Mouse (Mus musculus) forebrain, embryonic 12.5 days (tissue): Measurements from ENCODE around the gene Tmub2. TPM values are rescaled to one million over a fixed set of nuclear protein-coding genes. Genes with fewer than 3 reads are reported as not detected.
A peak's percentile ranks its signal among the peaks of the same experiment; 100 is the strongest.

Source experiments
- ATAC-seq: fragments of 200-750 bp; cut with Nextera tagmentation; 2 replicates; pipeline ENCODE4 v1.8.0; 2017; ENCODE audit warnings: moderate TSS enrichment; ENCODE audit not compliant: low FRiP score
- H3K27ac ChIP-seq: fragments of 300-500 bp; sonication (generic); 2 replicates; pipeline ENCODE4 v1.5.1; 2016; ENCODE audit warnings: mild to moderate bottlenecking
- H3K27me3 ChIP-seq: fragments of 300-500 bp; sonication (generic); 2 replicates; pipeline ENCODE4 v1.6.1; 2016; ENCODE audit warnings: mild to moderate bottlenecking
- H3K36me3 ChIP-seq: fragments of 300-500 bp; sonication (generic); replicated peaks from 2 replicates; pipeline ENCODE4 v1.6.1; 2016; ENCODE audit warnings: mild to moderate bottlenecking
- H3K4me1 ChIP-seq: fragments of 300-500 bp; sonication (generic); 2 replicates; pipeline ENCODE4 v1.6.1; 2016
- H3K4me2 ChIP-seq: fragments of 300-500 bp; sonication (generic); 2 replicates; pipeline ENCODE4 v1.6.1; 2016; ENCODE audit warnings: mild to moderate bottlenecking, moderate library complexity
- H3K4me3 ChIP-seq: fragments of 300-500 bp; sonication (generic); replicated peaks from 2 replicates; pipeline ENCODE4 v1.5.1; 2016; ENCODE audit warnings: mild to moderate bottlenecking
- H3K9ac ChIP-seq: fragments of 300-500 bp; sonication (generic); 2 replicates; pipeline ENCODE4 v1.6.1; 2016; ENCODE audit warnings: mild to moderate bottlenecking
- H3K9me3 ChIP-seq: fragments of 300-500 bp; sonication (generic); 2 replicates; pipeline ENCODE4 v1.6.1; 2016
- whole genome bisulfite sequencing: fragments of 180-500 bp; shearing (Covaris S2); methylation state at CpG from one replicate; pipeline ENCODE4 v1.1.7; 2016; 5-methylcytosine and 5-hydroxymethylcytosine counted together
- polyA plus RNA-seq: library from polyadenylated mRNA; unstranded; fragments of >200 nt; fragmentation: Nextera tagmentation; extraction: Ambion mirVana; gene quantifications from 2 replicates; pipeline ENCODE4 v1.2.1, GENCODE M21; 2016

Tmub2 gene
- polyA plus RNA-seq, 1 experiment from 2014 or later = 53.9 TPM

DNA sequence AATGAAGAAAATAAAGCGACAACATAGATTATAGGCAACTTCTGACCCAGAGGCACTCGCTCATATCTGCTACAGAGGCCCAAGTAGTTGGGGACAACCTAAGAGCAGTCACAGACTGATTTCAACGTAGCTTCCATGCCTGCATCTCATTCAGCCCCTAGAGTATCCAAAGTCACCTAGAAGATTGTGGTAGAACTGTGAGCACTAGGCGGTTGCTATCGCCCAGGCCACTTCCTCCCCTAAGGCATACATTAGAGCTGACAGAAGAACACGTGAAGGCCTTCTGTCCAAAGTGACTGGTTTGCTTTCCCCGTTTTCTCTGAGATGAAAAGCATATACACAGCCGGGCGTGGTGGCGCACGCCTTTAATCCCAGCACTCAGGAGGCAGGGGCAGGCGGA is 29.6 kb downstream of the Tmub2 start:
- peaks cover 64% of the 10 kb centered on the region for H3K36me3 ChIP-seq
- no peak overlapping the region for H3K9ac ChIP-seq
- no peak for ATAC-seq
- H3K4me2 ChIP-seq = no peak overlapping the region
- 89% methylated on average over 12 of the region's 12 CpGs for WGBS
- no peak overlapping the region for H3K27ac ChIP-seq
- H3K4me3 ChIP-seq = no peak overlapping the region
- H3K9me3 ChIP-seq = no peaks in the 10 kb centered on the region
- no peaks in the 10 kb centered on the region for H3K27me3 ChIP-seq
- peaks cover 37% of the 10 kb centered on the region for H3K4me1 ChIP-seq

DNA sequence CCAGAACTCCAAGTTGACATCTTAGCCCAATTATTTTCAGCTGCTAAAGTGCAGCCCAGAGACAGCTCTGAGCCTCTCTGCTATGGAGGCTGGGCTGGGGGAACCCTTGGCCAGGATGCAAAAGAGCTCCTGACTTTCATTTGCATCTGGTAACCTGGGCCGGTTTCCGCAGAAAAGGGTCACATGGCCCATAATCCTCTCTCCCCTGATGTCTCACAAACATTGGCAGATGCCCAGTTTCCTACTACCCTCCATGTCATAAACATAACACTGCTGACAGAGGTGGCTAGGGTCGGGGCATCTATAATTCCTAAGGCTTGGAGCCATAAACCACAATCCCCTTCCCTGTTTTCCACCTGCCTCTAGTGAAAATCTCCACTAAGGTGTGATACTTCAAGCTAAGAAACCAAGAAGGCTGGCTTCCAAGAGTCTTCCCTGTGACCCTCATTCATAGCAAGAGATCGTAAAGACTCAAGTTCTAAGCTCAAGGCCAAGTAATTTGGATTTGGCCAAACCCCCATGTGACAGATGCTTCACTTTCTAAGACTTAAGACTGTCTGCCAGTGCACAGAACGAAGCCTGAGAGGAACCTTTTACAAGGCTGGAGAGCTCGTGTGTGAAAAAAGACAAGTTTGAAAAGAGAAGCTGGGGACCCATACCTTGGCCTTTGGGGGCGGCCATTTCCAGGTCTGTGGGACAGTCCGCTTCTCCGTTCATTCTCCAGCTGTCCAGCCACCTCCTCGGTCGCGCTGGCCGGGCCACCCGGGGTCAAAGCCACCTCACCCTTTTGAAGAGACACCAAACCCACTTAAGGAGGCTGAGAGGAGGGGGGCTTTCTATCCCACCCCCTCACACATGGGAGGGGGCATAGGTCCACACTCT is 31.2 kb downstream of the Tmub2 start:
- no peak for ATAC-seq
- Histone ChIP-seq H3K27ac (peak overlapping the region; percentile 98), H3K27me3 (no peaks in the 10 kb centered on the region), H3K9ac (peak overlapping the region; percentile 100), H3K9me3 (no peaks in the 10 kb centered on the region), H3K4me3 (peak overlapping the region; percentile 89), H3K36me3 (peaks cover 48% of the 10 kb centered on the region), H3K4me1 (peaks cover 28% of the 10 kb centered on the region), H3K4me2 (peak overlapping the region; percentile 83)
- 12% methylated on average over 14 of the region's 14 CpGs for WGBS

DNA sequence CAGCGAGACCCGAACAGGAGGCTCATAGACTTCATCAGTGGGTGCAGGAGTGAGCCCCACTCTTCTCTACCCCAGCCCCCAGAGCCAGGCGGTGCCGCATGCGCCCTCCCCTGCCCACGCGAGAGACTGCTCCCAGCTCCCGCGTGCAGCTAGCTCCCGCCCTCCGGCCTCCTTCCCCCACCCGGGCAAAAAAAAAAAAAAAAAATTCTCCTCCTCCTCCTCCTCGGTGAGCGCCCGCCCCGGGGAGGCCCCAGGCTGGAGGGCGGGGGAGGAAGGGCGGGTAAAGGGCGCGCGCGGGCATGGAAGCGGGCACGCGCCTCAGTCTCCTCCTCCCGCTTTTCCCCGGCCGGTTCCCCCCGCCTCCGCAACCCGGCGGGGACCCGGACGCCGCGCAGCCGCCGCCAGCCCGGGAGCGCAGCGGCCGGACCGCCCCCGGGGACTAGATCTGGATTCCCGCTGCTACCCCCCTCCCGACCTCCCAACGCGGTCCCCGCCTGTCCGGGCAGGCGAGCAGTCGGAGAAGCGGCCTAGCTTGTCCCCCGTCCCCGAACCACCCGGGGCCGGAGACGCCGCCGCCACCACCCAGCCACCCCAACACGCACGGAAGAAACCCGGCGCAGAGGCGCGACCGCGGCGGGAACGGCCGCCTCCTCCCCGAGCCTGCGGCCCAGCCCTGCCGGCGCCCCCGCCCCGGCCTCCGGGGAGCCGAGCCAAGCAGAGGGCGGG is 32.0 kb downstream of the Tmub2 start:
- Histone ChIP-seq H3K27ac (peak overlapping the region; percentile 98), H3K4me2 (peak overlapping the region; percentile 83), H3K4me1 (peaks cover 27% of the 10 kb centered on the region), H3K4me3 (peak overlapping the region; percentile 89), H3K9me3 (no peaks in the 10 kb centered on the region), H3K27me3 (no peaks in the 10 kb centered on the region), H3K9ac (peak overlapping the region; percentile 100), H3K36me3 (peaks cover 40% of the 10 kb centered on the region)
- WGBS = under 1% methylated on average over 55 of the region's 80 CpGs
- ATAC-seq = peak; percentile 61

DNA sequence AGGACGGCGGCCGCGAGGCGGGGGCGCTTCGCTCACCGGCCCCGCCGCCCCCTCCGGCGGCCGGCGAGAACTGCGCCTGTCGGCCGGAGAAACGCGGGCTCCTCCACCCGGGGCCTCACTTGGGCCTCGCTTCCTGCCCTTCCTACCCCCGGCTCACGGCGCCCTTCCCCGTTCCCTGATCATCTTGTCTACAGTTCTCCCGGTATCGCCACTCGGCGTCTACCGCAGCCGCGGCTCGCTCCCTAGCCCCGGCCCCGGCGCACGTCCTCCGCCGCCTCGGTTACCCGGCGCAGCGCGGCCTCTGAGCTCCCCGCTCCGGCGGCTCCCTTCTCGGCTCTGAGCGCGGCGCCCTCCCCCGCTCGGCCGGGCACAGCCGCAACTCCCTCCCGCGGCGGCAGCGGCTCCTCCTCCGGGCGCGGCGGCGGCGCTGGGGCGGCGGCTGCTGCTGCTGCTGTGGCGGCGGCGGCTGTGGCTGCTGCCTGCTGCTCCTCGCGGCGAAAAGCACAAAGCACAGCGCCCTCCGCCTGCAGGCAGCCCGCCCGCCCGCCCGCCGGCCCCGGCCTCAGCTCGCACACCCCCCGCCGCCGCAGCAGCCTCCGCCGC is 32.7 kb downstream of the Tmub2 start:
- peak; percentile 15 for ATAC-seq
- WGBS = under 1% methylated on average over 63 of the region's 87 CpGs
- Histone ChIP-seq H3K36me3 (peaks cover 33% of the 10 kb centered on the region), H3K9me3 (no peaks in the 10 kb centered on the region), H3K4me1 (peaks cover 22% of the 10 kb centered on the region), H3K27me3 (peaks cover 4% of the 10 kb centered on the region; the same call in 1 of the 2 replicates), H3K9ac (peak overlapping the region; percentile 100), H3K4me2 (peak overlapping the region; percentile 83), H3K4me3 (peak overlapping the region; percentile 89), H3K27ac (peak overlapping the region; percentile 98)

DNA sequence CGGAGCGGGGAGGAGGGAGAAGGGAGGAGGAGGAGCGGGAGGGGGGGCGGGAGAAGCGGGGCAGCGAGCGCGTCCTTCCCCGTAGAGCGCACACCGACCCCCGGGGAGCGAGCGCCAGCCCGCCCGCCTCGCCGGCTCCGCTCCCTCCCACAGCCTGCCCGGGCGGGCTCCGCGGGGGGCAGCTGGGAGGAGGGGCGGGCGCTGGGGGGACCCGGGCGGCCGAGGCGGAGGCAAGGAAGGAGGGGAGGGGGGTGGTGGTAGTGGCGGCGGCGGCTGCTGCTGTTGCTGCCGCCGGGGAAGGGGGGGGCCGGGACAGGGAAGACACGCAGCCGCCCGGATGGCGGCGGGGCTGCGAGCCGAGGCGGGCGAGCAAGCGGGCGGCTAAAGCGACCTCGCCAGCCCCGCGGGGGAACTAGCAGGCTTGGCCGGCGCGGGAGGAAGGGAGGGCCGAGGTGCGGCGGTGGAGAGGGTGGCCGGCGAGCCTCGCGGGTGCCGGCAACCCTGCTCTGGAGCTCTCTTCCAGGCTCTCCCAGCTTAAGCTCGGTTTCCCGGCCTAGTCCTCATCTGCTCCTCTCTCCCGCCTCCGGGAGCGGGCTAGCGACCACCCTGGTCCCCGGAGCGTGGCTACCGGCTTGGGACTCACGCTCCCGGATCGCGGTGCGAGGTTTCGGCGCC is 33.3 kb downstream of the Tmub2 start:
- H3K27ac ChIP-seq = peak overlapping the region; percentile 98
- H3K4me3 ChIP-seq = peak overlapping the region; percentile 89
- peaks cover 27% of the 10 kb centered on the region for H3K36me3 ChIP-seq
- ATAC-seq = peak; percentile 42
- peak overlapping the region; percentile 83 for H3K4me2 ChIP-seq
- peaks cover 4% of the 10 kb centered on the region; the same call in 1 of the 2 replicates for H3K27me3 ChIP-seq
- H3K4me1 ChIP-seq = peaks cover 22% of the 10 kb centered on the region
- peak overlapping the region; percentile 100 for H3K9ac ChIP-seq
- under 1% methylated on average over 24 of the region's 77 CpGs for WGBS
- no peaks in the 10 kb centered on the region for H3K9me3 ChIP-seq

DNA sequence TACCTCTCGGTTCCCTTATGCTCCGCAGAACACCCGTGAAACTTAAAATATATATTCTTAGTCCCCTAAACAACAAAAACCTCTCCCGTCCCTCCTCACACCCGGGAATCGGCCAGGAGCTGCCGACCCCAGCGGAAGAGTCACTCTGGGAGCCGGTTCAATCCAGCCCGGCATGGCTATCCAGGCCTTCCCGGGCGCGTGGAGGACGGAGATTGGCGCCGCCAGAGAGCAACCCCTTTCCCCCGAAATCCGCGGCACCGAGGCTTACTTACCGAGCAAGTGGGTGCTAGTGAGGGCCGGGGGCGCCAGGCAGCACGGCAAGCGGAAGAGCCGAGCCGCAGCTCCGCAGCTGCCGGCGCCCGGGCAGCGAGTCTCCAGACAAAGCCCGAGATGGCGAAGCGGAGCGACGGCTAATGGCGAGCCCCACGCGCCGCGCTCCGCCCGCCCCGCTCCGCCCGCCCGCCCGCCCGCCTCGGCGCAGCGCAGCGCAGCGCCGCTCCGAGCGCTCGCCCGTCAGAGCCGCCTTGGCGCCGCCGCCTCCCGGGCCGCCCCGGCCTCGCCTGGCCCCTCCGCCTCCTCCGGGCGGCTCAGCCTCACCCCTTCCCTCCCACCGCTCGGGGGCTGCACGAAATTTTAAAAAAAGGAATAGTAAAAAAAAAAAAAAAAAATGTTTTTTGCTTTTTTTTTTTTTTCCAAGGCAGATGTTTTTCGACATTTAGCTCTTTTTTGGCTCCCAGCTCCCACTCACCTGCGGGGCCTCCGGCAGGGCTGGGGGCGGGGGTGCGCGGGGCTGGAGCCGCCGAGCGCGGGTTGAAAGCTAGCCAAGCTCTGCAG is 34.1 kb downstream of the Tmub2 start:
- H3K4me3 ChIP-seq = peak overlapping the region; percentile 89
- H3K27ac ChIP-seq = peak overlapping the region; percentile 98
- peaks cover 19% of the 10 kb centered on the region for H3K36me3 ChIP-seq
- no peak for ATAC-seq
- H3K4me2 ChIP-seq = peak overlapping the region; percentile 83
- peak overlapping the region; percentile 100 for H3K9ac ChIP-seq
- H3K9me3 ChIP-seq = no peaks in the 10 kb centered on the region
- WGBS = under 1% methylated on average over 49 of the region's 84 CpGs
- H3K27me3 ChIP-seq = peaks cover 4% of the 10 kb centered on the region; the same call in 1 of the 2 replicates
- H3K4me1 ChIP-seq = peaks cover 22% of the 10 kb centered on the region

DNA sequence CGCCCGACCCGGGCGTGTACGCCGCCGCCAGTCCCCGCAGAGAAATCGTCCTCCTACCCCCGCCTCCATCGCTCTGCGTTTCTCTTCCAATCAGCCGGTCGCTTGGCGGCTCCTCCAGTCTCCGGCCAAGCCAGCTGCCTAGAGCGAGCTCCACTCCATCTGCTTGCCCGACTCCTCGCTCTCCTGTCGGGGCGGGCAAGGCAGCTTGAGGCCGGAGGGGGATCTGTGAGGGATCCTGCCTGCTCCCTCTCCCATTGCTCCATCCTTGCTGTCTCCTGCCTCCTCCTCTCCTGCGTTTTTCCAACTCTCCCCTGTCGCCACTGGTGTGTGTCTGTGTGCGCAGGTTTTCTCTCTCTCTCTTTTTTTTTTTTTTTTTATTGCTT is 34.7 kb downstream of the Tmub2 start, which contains the start of gene Ubtf:
Gene Ubtf, minus strand, starts transcription at position 333 of the 383 bp plus-strand sequence.
- H3K27ac ChIP-seq = peak within 1 kb of the TSS; percentile 98
- H3K4me2 ChIP-seq = peak within 1 kb of the TSS; percentile 83
- H3K4me1 ChIP-seq = peaks cover 22% of the 10 kb centered on the region
- H3K27me3 ChIP-seq = peaks cover 4% of the 10 kb centered on the region; the same call in 1 of the 2 replicates
- H3K9me3 ChIP-seq = no peaks in the 10 kb centered on the region
- peak; percentile 12 for ATAC-seq
- peak within 1 kb of the TSS; percentile 100 for H3K9ac ChIP-seq
- peaks cover 13% of the 10 kb centered on the region for H3K36me3 ChIP-seq
- H3K4me3 ChIP-seq = peak within 1 kb of the TSS; percentile 89
- under 1% methylated on average over 25 of the region's 25 CpGs for WGBS

DNA sequence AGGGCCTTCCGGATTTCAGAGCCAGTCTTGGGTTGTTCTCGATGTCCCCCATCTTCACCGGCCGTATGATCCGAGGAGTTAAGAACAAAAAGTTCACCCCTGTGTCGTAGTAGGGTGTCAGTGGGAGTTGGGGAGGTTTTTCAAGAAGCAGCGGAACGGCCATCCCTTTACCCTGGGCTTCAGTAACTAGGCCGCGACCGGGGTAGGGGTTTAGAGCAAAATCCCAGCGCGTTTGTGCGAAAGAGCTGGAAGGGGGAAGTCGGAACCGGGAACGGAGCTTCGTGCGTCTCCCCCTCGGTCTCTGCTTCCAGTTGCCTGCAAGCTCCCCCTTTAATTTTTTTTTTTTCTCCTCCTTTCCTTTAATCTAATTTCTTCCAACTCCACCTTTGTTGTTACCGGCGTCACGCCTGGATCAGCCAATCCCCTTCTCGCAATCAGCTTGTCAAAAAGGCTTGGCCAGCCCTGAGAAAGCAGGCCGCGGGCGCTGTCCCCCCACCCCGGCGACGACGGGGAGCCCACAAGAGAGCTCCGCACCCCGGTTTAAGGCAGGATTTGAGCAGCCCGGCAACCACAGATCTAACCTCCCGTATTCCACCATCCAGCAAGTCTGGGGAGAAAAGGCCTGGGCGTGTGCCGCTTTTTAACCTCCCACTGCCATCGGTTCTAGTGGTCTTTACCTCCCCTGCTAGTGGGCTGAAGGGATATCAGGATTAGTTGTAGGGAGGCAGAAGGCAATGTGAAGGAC is 35.4 kb downstream of the Tmub2 start:
- Histone ChIP-seq H3K4me3 (peak overlapping the region; percentile 89), H3K4me1 (peaks cover 22% of the 10 kb centered on the region), H3K9ac (peak overlapping the region; percentile 100), H3K27me3 (peaks cover 4% of the 10 kb centered on the region; the same call in 1 of the 2 replicates), H3K27ac (peak overlapping the region; percentile 98), H3K4me2 (peak overlapping the region; percentile 83), H3K36me3 (peaks cover 6% of the 10 kb centered on the region; the same call in 1 of the 2 replicates), H3K9me3 (no peaks in the 10 kb centered on the region)
- ATAC-seq = peak; percentile 39; the same call in 1 of the 2 replicates
- WGBS = under 1% methylated on average over 38 of the region's 38 CpGs

DNA sequence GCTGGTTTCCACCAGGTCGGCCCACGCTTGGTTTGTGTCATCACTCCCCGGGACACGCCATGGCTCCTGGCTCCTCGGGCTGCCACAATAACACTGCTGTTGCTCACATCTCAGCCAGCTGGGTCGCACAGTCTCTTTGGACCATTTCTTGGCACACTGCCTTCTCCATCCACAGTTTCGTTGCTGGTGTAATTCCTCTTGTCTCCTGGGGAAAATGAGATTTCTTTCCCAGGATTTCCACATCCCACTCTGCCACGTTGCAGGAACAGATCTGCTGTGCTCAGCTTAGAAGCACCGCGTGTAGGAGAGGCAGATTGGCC is 35.9 kb downstream of the Tmub2 start:
- ATAC-seq = no peak
- WGBS = 16% methylated on average over 10 of the region's 10 CpGs
- peak overlapping the region; percentile 98 for H3K27ac ChIP-seq

DNA sequence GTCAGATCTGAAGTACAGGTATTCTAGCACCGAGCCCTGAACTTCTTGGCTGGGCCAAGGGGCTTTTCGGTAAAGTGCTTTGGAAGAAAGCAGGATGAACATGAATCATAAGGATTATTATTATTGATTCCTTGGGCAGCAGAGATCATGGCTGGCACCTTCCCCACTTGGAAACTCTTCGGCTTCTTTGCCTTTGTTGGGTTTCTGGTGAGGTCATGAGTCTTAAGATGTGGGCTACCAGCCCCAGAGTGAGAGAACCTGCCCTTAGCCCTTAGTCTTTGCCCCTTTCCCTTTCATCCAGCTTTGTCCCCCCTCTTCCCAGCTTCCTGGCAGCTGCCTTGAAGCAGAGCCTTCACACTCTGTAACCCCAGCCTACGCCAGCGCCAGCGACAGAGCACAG is 37.2 kb downstream of the Tmub2 start:
- H3K27ac ChIP-seq = no peak overlapping the region
- H3K4me1 ChIP-seq = peaks cover 10% of the 10 kb centered on the region
- H3K9me3 ChIP-seq = no peaks in the 10 kb centered on the region
- H3K36me3 ChIP-seq = no peaks in the 10 kb centered on the region
- 76% methylated on average over 6 of the region's 6 CpGs for WGBS
- peaks cover 4% of the 10 kb centered on the region; the same call in 1 of the 2 replicates for H3K27me3 ChIP-seq
- ATAC-seq = no peak
- H3K4me2 ChIP-seq = no peak overlapping the region
- H3K4me3 ChIP-seq = no peak overlapping the region
- H3K9ac ChIP-seq = no peak overlapping the region

More for the DNA sequence above, 35.9 kb downstream of the Tmub2 start:
- Histone ChIP-seq H3K4me3 (peak overlapping the region; percentile 89), H3K27me3 (peaks cover 4% of the 10 kb centered on the region; the same call in 1 of the 2 replicates), H3K4me1 (peaks cover 18% of the 10 kb centered on the region), H3K9ac (peak overlapping the region; percentile 100), H3K4me2 (peak overlapping the region; percentile 83), H3K9me3 (no peaks in the 10 kb centered on the region), H3K36me3 (0 out of 2 replicates have a peak, but pooled peaks cover under 1% of the 10 kb centered on the region)
